In the genomic region with DNA sequence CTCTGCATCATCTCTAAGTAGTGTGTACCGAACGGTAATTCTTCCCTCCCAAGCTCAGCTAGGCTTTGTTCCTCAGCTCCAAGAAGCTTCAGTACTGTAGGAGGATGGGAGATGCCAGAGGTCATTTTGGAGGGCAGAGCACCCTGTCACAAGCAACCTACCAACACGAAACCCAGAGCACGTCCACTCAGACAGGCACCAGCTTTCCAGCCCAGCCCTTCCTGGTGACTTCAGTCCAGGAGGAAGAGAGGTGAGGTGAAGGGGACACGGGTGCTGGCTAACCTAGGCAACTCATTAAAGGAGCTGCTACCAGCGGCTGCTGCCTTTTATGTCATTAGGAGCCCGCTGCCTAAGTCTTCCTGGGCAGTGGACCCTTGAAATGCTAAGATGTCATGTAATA, we compare ENCODE assay signal across 12 mouse cellular contexts.
A peak's percentile ranks its signal among the peaks of the same experiment; 100 is the strongest.
DNase-seq lines count a peak whose midpoint lies in the region; ATAC-seq and TF ChIP-seq lines count a peak whose summit lies in the region.
"Had no signal": no experiment of that assay in that cellular context is flagged by ENCODE, and none has a peak within 500 bp of the region (broad histone marks: within the 10 kb centered on the region; RNA-seq: fewer than 3 reads in every experiment).

No protein-coding gene starts in this region.

- H3K9me3 ChIP-seq in forebrain, embryonic 10.5 days: no peaks in the 10 kb centered on the region
- H3K9me3 ChIP-seq in forebrain, postnatal 0 days (ENCODE audit: low read length): no peaks in the 10 kb centered on the region
- H3K9me3 ChIP-seq in hindbrain, embryonic 13.5 days: no peaks in the 10 kb centered on the region
- no peaks in the 10 kb centered on the region for H3K9me3 ChIP-seq in hindbrain, postnatal 0 days (ENCODE audit: low read length)
- H3K9me3 ChIP-seq in lung, postnatal 0 days (ENCODE audit: low read length): no peaks in the 10 kb centered on the region

- no peak for ATAC-seq in forebrain, postnatal 0 days
- no peak for ATAC-seq in hindbrain, embryonic 13.5 days (ENCODE audit: low FRiP score)
- ATAC-seq in hindbrain, postnatal 0 days: no peak
- peak; percentile 7; the same call in 1 of the 2 replicates for ATAC-seq in lung, postnatal 0 days

- H3K27ac ChIP-seq in forebrain, embryonic 10.5 days: peak overlapping the region; percentile 57; the same call in 1 of the 2 replicates
- no peak overlapping the region for H3K27ac ChIP-seq in forebrain, postnatal 0 days (ENCODE audit: low read depth, low read length)
- 0 out of 2 replicates have a peak overlapping the region, but pooled peaks have one; percentile 37 for H3K27ac ChIP-seq in hindbrain, embryonic 13.5 days
- H3K27ac ChIP-seq in hindbrain, postnatal 0 days: no peak overlapping the region
- peak overlapping the region; percentile 73 for H3K27ac ChIP-seq in lung, postnatal 0 days (ENCODE audit: low read length)
- peak overlapping the region; percentile 94 for H3K27ac ChIP-seq in olfactory bulb, adult 2 months (ENCODE audit: insufficient read depth, low read depth, low read length)

- no peak for TF ChIP-seq EP300 in lung, postnatal 0 days (IDR thresholded peaks at IDR 0.05)

- no peak overlapping the region for H3K4me2 ChIP-seq in forebrain, postnatal 0 days (ENCODE audit: low read depth)
- no peak overlapping the region for H3K4me2 ChIP-seq in hindbrain, embryonic 13.5 days
- H3K4me2 ChIP-seq in hindbrain, postnatal 0 days (ENCODE audit: low read depth, low read length): no peak overlapping the region
- no peak overlapping the region for H3K4me2 ChIP-seq in lung, postnatal 0 days (replicated peaks; ENCODE audit: low read depth, low read length)

- no peak for TF ChIP-seq CTCF in forebrain, postnatal 0 days (IDR thresholded peaks at IDR 0.05; ENCODE audit: low read depth)
- TF ChIP-seq CTCF in hindbrain, postnatal 0 days (IDR thresholded peaks at IDR 0.05; ENCODE audit: low read depth): no peak
- no peak for TF ChIP-seq CTCF in lung, postnatal 0 days (IDR thresholded peaks at IDR 0.05)
- no peak for TF ChIP-seq CTCF in olfactory bulb, adult 2 months (IDR thresholded peaks at IDR 0.05; ENCODE audit: insufficient read depth, low read depth, low read length)

- 52% methylated on average over 7 of the region's 7 CpGs for WGBS in forebrain, embryonic 10.5 days
- WGBS in forebrain, postnatal 0 days: 41% methylated on average over 7 of the region's 7 CpGs
- 39% methylated on average over 7 of the region's 7 CpGs for WGBS in hindbrain, embryonic 13.5 days
- 51% methylated on average over 7 of the region's 7 CpGs for WGBS in hindbrain, postnatal 0 days
- WGBS in lung, postnatal 0 days: 55% methylated on average over 7 of the region's 7 CpGs
- WGBS in olfactory bulb, adult 2 months: 16% methylated on average over 7 of the region's 7 CpGs

- H3K9ac ChIP-seq in forebrain, postnatal 0 days: no peak overlapping the region
- no peak overlapping the region for H3K9ac ChIP-seq in hindbrain, embryonic 13.5 days
- no peak overlapping the region for H3K9ac ChIP-seq in hindbrain, postnatal 0 days (replicated peaks; ENCODE audit: low read length)
- no peak overlapping the region for H3K9ac ChIP-seq in lung, postnatal 0 days (replicated peaks; ENCODE audit: low read depth)

- H3K27me3 ChIP-seq in forebrain, embryonic 10.5 days (ENCODE audit: poor library complexity, severe bottlenecking): no peaks in the 10 kb centered on the region
- no peaks in the 10 kb centered on the region for H3K27me3 ChIP-seq in forebrain, postnatal 0 days (ENCODE audit: insufficient read depth, low read length)
- no peaks in the 10 kb centered on the region for H3K27me3 ChIP-seq in hindbrain, embryonic 13.5 days
- no peaks in the 10 kb centered on the region for H3K27me3 ChIP-seq in hindbrain, postnatal 0 days (ENCODE audit: insufficient read depth, low read length)
- no peaks in the 10 kb centered on the region for H3K27me3 ChIP-seq in lung, postnatal 0 days (replicated peaks; ENCODE audit: insufficient read depth, low read length)

- H3K4me1 ChIP-seq in forebrain, embryonic 10.5 days: peaks cover 21% of the 10 kb centered on the region
- no peaks in the 10 kb centered on the region for H3K4me1 ChIP-seq in forebrain, postnatal 0 days (ENCODE audit: insufficient read depth)
- peaks cover 21% of the 10 kb centered on the region for H3K4me1 ChIP-seq in hindbrain, embryonic 13.5 days (replicated peaks)
- no peaks in the 10 kb centered on the region for H3K4me1 ChIP-seq in hindbrain, postnatal 0 days (ENCODE audit: insufficient read depth, low read length)
- peaks cover 5% of the 10 kb centered on the region; the same call in 1 of the 2 replicates for H3K4me1 ChIP-seq in lung, postnatal 0 days (ENCODE audit: insufficient read depth, low read depth, low read length)
- H3K4me1 ChIP-seq in olfactory bulb, adult 2 months (ENCODE audit: control insufficient read depth, insufficient read depth, low read length): peaks cover 18% of the 10 kb centered on the region

- no peak overlapping the region for H3K4me3 ChIP-seq in forebrain, embryonic 10.5 days
- no peak overlapping the region for H3K4me3 ChIP-seq in forebrain, postnatal 0 days (ENCODE audit: low read depth, low read length)
- no peak overlapping the region for H3K4me3 ChIP-seq in hindbrain, embryonic 13.5 days
- H3K4me3 ChIP-seq in hindbrain, postnatal 0 days (ENCODE audit: low read length): no peak overlapping the region
- no peak overlapping the region for H3K4me3 ChIP-seq in lung, postnatal 0 days (ENCODE audit: low read depth, low read length)
- H3K4me3 ChIP-seq in olfactory bulb, adult 2 months (ENCODE audit: insufficient read depth, low read depth, low read length): peak overlapping the region; percentile 7; the same call in 1 of the 2 replicates

- peaks cover 35% of the 10 kb centered on the region for H3K36me3 ChIP-seq in forebrain, embryonic 10.5 days (replicated peaks)
- peaks cover 10% of the 10 kb centered on the region; the same call in 1 of the 2 replicates for H3K36me3 ChIP-seq in forebrain, postnatal 0 days (ENCODE audit: insufficient read depth)
- peaks cover 12% of the 10 kb centered on the region for H3K36me3 ChIP-seq in hindbrain, embryonic 13.5 days
- H3K36me3 ChIP-seq in hindbrain, postnatal 0 days (ENCODE audit: insufficient read depth, low read length): peaks cover 4% of the 10 kb centered on the region; the same call in 1 of the 2 replicates
- H3K36me3 ChIP-seq in lung, postnatal 0 days (ENCODE audit: insufficient read depth, low read length): peaks cover 10% of the 10 kb centered on the region; the same call in 1 of the 2 replicates

- DNase-seq in forebrain, embryonic 10.5 days (ENCODE audit: extremely low spot score, low spot score): no peak
- DNase-seq in forebrain, postnatal 0 days: no peak
- no peak for DNase-seq in hindbrain, postnatal 0 days (ENCODE audit: low spot score)
- DNase-seq in lung, postnatal 0 days (ENCODE audit: low spot score): no peak
- no peak for DNase-seq in lung, postnatal 10 days
- no peak for DNase-seq in urinary bladder, postnatal 4 days (ENCODE audit: low spot score in 2 of 2)
- DNase-seq: adrenal gland, postnatal 36 days; cerebellum, adult 18-20 months; embryo, embryonic 11 days; thymus, adult 2 months had no signal

- no peak for TF ChIP-seq POLR2A in olfactory bulb, adult 2 months (IDR thresholded peaks at IDR 0.05; ENCODE audit: insufficient read depth, low read depth, low read length)

Comparison
In these comparisons a context has a peak if more than half of its experiments do, and no peak if none do; other contexts are left out.
1. H3K27ac ChIP-seq: peak in forebrain, embryonic 10.5 days (single experiment), hindbrain, embryonic 13.5 days (single experiment), lung, postnatal 0 days (single experiment) and olfactory bulb, adult 2 months (single experiment); none in forebrain, postnatal 0 days (single experiment) and hindbrain, postnatal 0 days (single experiment).